Mouse (Mus musculus) stomach, embryonic 14.5 days (tissue): ENCODE data around the gene Pard3b. TPM values are rescaled to one million over a fixed set of nuclear protein-coding genes. Genes with fewer than 3 reads are reported as not detected.

Source experiments
- ATAC-seq: fragments of 200-750 bp; cut with Nextera tagmentation; 2 replicates; pipeline ENCODE4 v1.8.0; 2017; ENCODE audit warnings: low read depth, moderate TSS enrichment; ENCODE audit not compliant: insufficient number of reproducible peaks, insufficient read depth, low FRiP score
- H3K27ac ChIP-seq: fragments of 300-500 bp; sonication (generic); 2 replicates; pipeline ENCODE4 v1.5.1; 2014; ENCODE audit warnings: mild to moderate bottlenecking, low read length, moderate library complexity, mixed read lengths
- H3K27me3 ChIP-seq: fragments of 300-500 bp; sonication (generic); 2 replicates; pipeline ENCODE4 v1.6.1; 2014; ENCODE audit warnings: low read length, control low read depth, mixed read lengths; ENCODE audit not compliant: control insufficient read depth, insufficient read depth
- H3K36me3 ChIP-seq: fragments of 300-500 bp; sonication (generic); 2 replicates; pipeline ENCODE4 v1.6.1; 2014; ENCODE audit warnings: mild to moderate bottlenecking, control low read depth, low read length, moderate library complexity, mixed read lengths; ENCODE audit not compliant: control insufficient read depth, insufficient read depth
- H3K4me1 ChIP-seq: fragments of 300-500 bp; sonication (generic); 2 replicates; pipeline ENCODE4 v1.6.1; 2014; ENCODE audit warnings: low read length, control low read depth, mixed read lengths; ENCODE audit not compliant: control insufficient read depth, insufficient read depth
- H3K4me2 ChIP-seq: fragments of 300-500 bp; sonication (generic); replicated peaks from 2 replicates; pipeline ENCODE4 v1.6.1; 2014; ENCODE audit warnings: low read depth, low read length, control low read depth
- H3K4me3 ChIP-seq: fragments of 300-500 bp; sonication (generic); 2 replicates; pipeline ENCODE4 v1.5.1; 2014; ENCODE audit warnings: low read depth, low read length, control low read depth
- H3K9ac ChIP-seq: fragments of 300-500 bp; sonication (generic); replicated peaks from 2 replicates; pipeline ENCODE4 v1.6.1; 2014; ENCODE audit warnings: low read depth, mild to moderate bottlenecking, control low read depth, low read length, moderate library complexity, mixed read lengths
- H3K9me3 ChIP-seq: fragments of 300-500 bp; sonication (generic); 2 replicates; pipeline ENCODE4 v1.6.1; 2016; ENCODE audit warnings: low read depth, low read length, control low read depth; ENCODE audit not compliant: control insufficient read depth
- WGBS: fragments of 180-500 bp; shearing (Covaris S2); extraction: QIAGEN DNeasy Blood & Tissue Kit; methylation state at CpG from one replicate; pipeline ENCODE4 v1.1.7; 2014; 5-methylcytosine and 5-hydroxymethylcytosine counted together
- polyA plus RNA-seq: library from polyadenylated mRNA; unstranded; fragments of >200 nt; fragmentation: Nextera tagmentation; extraction: Ambion mirVana; gene quantifications from 2 replicates; pipeline ENCODE4 v1.2.1, GENCODE M21; 2014

The Pard3b gene
- polyA plus RNA-seq, 1 experiment from 2014 or later = 36.3 TPM

DNA sequence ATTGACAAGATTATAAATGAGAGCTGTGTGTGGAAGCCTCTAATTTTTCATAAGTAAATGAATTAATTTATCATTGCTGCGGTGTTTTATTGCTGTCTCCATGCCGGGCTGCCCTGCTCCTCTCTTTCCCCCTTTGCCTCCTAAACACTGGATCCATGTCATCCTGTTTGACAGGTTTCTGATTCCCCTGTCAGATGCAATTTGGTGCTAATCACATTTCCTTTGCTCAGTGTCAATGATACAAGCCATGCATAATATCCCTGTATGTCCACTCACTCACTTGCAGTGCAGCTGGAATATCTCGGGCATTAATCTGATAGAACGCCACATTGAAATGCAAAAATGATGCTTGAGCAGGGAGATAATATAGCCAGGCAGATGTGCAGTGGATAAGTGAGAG is 329.2 kb downstream of the Pard3b start:
- Histone ChIP-seq H3K4me1 (no peaks in the 10 kb centered on the region; the same call in 1 of the 2 replicates), H3K9me3 (no peaks in the 10 kb centered on the region), H3K9ac (no peak overlapping the region), H3K36me3 (no peaks in the 10 kb centered on the region), H3K27ac (no peak overlapping the region), H3K4me2 (no peak overlapping the region), H3K4me3 (no peak overlapping the region), H3K27me3 (no peaks in the 10 kb centered on the region)
- 67% methylated on average over 4 of the region's 4 CpGs for WGBS
- no peak for ATAC-seq

DNA sequence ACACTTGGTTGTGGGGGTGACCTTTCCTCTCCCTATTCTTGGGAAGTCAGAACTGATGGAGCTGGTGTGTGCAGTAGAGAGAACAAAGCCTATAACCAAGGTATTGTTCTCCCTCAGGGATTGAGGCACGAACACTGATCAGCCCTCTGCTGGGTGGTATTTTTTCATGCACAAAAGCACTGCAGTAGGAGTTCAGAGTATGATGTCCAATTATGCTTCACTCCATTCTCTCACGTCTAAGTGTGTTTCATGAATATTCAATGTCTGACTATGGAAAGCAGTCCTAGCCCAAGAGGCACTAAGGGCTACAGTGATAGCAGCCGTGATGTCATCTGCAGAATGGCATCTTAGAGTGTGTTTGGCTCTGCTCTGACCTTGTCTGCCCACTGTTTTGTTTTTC is 359.1 kb downstream of the Pard3b start:
- Histone ChIP-seq H3K4me2 (no peak overlapping the region), H3K27me3 (no peaks in the 10 kb centered on the region), H3K9ac (no peak overlapping the region), H3K4me3 (no peak overlapping the region), H3K4me1 (no peaks in the 10 kb centered on the region), H3K9me3 (no peaks in the 10 kb centered on the region), H3K27ac (no peak overlapping the region), H3K36me3 (no peaks in the 10 kb centered on the region)
- WGBS = 74% methylated on average over 3 of the region's 3 CpGs
- no peak for ATAC-seq

DNA sequence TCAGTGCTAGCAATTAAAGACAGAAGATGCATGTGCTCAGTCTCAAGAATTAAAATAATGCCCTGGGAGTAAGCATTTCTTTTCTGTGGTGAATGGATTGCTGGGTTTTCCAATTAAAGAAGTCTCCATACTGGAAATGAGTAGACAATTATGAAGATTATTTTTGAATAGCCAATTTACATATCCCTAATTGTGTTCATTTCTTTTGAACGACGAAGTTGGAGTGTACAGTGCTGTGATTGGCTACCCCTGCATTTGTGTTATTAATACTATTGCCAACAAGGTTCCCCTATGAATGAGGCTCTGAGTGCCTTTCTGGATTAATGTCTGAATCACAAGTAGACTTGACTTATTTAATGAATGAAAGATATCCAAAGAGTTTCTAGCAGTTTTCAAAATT is 370.2 kb downstream of the Pard3b start:
- H3K27me3 ChIP-seq = no peaks in the 10 kb centered on the region
- no peaks in the 10 kb centered on the region for H3K36me3 ChIP-seq
- no peak overlapping the region for H3K9ac ChIP-seq
- ATAC-seq = no peak
- no peak overlapping the region for H3K4me2 ChIP-seq
- no peaks in the 10 kb centered on the region for H3K9me3 ChIP-seq
- H3K4me3 ChIP-seq = no peak overlapping the region
- no peaks in the 10 kb centered on the region for H3K4me1 ChIP-seq
- 95% methylated on average over 2 of the region's 2 CpGs for WGBS
- no peak overlapping the region for H3K27ac ChIP-seq

DNA sequence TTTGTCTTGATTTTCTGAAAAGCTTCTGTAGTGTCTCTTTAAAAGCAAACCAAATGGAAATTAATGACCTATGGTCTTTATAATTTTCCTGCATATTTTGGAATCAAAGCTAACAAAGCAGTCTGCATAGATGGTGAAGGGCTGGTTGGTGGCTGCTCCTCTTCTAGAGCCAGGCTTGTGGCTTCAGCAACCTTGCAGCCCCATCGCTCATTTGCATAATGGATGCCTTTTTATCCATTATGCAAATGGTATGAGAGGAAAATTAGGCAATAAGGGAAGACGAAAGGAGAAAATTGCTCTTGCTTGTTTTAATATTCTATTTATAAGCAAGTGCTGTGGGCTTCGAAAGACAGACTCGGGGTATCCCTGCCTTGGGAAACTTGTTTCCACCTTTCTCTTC is 373.1 kb downstream of the Pard3b start:
- H3K4me1 ChIP-seq = no peaks in the 10 kb centered on the region
- no peak overlapping the region for H3K4me2 ChIP-seq
- no peak overlapping the region for H3K4me3 ChIP-seq
- no peaks in the 10 kb centered on the region for H3K9me3 ChIP-seq
- H3K36me3 ChIP-seq = no peaks in the 10 kb centered on the region
- no peak for ATAC-seq
- no peak overlapping the region for H3K9ac ChIP-seq
- no peaks in the 10 kb centered on the region for H3K27me3 ChIP-seq
- 94% methylated on average over 4 of the region's 4 CpGs for WGBS
- no peak overlapping the region for H3K27ac ChIP-seq

DNA sequence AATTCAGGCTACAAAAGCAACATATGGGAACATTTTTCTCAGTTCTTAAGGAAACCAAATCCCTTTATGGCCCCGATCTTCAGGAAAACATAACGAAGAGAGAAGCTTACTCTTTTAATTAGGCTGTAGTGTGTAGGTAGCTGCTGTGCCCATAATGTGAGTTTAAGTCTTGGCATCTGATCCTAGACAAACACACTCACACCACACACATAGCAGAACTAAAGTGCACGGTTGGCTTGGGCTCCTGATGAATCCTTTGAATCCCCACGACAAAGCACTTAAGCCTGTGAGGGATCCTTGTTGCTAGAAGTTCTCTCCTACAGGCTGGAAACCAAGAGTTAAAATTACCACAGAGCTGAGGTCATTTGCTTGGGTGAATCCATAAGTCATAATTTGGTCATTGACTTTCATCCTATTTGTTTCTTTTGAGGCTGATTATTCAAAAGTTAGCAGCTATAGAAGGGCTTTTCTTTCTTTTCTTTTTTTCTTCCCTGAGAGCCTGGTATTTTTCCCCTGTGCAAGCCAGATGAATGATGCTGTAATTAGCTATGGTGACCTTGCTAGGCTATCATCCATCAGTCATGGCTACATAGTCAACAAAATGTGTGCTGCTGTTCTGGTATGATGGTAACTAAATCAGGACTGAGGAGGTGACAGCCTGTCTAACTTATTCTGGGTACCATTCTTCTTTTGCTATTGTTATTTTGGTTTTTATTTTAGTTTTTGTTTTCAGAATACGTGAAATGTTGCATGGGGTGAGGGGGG is 378.1 kb downstream of the Pard3b start:
- H3K4me3 ChIP-seq = no peak overlapping the region
- 43% methylated on average over 5 of the region's 5 CpGs for WGBS
- ATAC-seq = no peak
- no peak overlapping the region for H3K27ac ChIP-seq
- H3K9me3 ChIP-seq = no peaks in the 10 kb centered on the region
- no peaks in the 10 kb centered on the region for H3K4me1 ChIP-seq
- no peaks in the 10 kb centered on the region for H3K36me3 ChIP-seq
- no peak overlapping the region for H3K4me2 ChIP-seq
- H3K9ac ChIP-seq = no peak overlapping the region
- H3K27me3 ChIP-seq = no peaks in the 10 kb centered on the region

DNA sequence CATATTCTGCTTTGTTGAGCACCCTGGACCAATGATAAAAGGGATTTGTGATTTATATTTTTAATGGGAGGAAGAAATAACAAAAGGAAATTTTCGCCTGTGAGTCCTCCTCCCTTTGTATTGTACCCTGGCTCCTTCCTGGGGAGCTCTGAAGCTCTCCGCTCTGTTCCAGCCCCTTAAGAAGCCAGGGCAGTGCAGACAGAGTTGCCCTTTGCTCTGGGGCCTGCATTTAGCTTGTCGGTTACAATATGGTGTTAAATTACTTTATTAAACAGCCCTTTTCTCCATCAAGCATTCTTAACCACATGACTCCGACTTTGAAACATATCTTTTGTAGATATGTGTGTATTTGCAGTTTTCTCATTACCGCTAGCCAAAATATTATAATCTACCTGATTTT is 379.7 kb downstream of the Pard3b start:
- no peak for ATAC-seq
- WGBS = 46% methylated on average over 5 of the region's 5 CpGs
- Histone ChIP-seq H3K4me2 (no peak overlapping the region), H3K4me1 (no peaks in the 10 kb centered on the region), H3K27me3 (no peaks in the 10 kb centered on the region), H3K9ac (no peak overlapping the region), H3K36me3 (no peaks in the 10 kb centered on the region), H3K4me3 (no peak overlapping the region), H3K9me3 (no peaks in the 10 kb centered on the region), H3K27ac (no peak overlapping the region)

DNA sequence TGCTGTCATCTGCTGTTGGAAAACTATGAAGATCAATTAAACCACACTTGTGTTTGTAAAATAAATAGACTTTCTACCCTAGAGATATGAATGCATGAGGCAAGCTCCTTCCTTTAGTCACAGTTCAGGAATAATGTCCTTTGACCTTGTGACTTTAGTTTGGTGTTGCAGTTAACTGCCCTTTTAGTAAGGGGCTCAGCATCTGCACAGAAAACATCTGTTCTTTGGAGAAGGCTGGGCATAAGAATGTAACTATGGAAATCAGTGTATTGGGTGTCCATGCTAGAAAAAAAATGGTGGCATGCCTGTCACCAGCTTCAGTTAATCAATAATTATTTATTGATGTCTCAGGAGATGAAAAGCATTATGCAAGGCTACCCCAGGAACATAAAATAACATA is 381.1 kb downstream of the Pard3b start:
- no peak overlapping the region for H3K4me3 ChIP-seq
- H3K27ac ChIP-seq = no peak overlapping the region
- ATAC-seq = no peak
- H3K9me3 ChIP-seq = no peaks in the 10 kb centered on the region
- no peaks in the 10 kb centered on the region for H3K36me3 ChIP-seq
- no peak overlapping the region for H3K4me2 ChIP-seq
- no peaks in the 10 kb centered on the region for H3K4me1 ChIP-seq
- H3K27me3 ChIP-seq = no peaks in the 10 kb centered on the region
- no peak overlapping the region for H3K9ac ChIP-seq

DNA sequence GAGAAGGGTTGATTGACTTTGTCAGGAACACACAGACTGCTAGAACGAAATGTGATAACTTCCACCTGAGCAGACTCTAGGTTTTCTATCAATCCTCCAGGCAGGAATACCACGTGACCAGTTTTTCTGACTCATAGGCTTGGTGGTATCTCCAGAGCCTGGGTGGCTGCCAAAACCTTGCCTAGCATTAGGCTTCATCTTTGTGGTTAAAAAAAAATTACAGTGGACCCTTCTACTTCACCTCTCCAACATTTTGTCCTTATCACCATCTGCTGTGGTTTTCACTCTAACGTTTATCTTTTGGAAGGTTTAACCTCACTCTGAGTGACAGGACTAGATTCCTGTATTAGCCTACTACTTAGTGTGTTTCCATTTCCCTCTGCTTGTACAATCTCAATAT is 403.1 kb downstream of the Pard3b start:
- no peaks in the 10 kb centered on the region for H3K27me3 ChIP-seq
- 0 out of 2 replicates have a peak, but pooled peaks have one; percentile 6 for ATAC-seq
- no peak overlapping the region for H3K4me2 ChIP-seq
- H3K36me3 ChIP-seq = no peaks in the 10 kb centered on the region
- H3K9ac ChIP-seq = no peak overlapping the region
- 38% methylated on average over 3 of the region's 3 CpGs for WGBS
- no peaks in the 10 kb centered on the region for H3K4me1 ChIP-seq
- H3K27ac ChIP-seq = no peak overlapping the region
- H3K9me3 ChIP-seq = no peaks in the 10 kb centered on the region
- H3K4me3 ChIP-seq = no peak overlapping the region

DNA sequence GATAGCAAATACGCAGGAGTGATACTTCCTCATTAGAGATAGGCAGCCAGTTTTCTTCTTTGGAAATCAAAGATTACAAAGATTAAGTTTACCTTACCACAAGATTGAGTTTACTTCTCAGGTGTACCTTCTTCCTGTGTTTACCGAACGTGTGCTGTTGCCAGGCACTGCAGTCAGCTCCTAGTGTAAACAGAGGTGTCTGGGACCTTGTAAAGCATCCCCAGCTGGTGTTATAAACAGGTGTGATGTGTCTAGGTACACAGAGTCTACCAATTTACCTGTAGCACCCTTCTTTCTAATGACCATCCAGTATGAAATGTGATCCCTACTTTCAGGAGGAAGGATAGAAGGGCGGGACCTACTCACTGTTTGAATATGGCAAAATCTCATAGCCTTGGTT is 410.0 kb downstream of the Pard3b start:
- WGBS = 23% methylated on average over 4 of the region's 4 CpGs
- H3K4me3 ChIP-seq = no peak overlapping the region

More for the DNA sequence above, 410.0 kb downstream of the Pard3b start:
- no peaks in the 10 kb centered on the region for H3K4me1 ChIP-seq
- ATAC-seq = peak; percentile 58; the same call in 1 of the 2 replicates
- no peak overlapping the region for H3K27ac ChIP-seq
- H3K36me3 ChIP-seq = no peaks in the 10 kb centered on the region
- no peaks in the 10 kb centered on the region for H3K27me3 ChIP-seq
- H3K9ac ChIP-seq = no peak overlapping the region
- H3K9me3 ChIP-seq = no peaks in the 10 kb centered on the region
- H3K4me2 ChIP-seq = no peak overlapping the region
